Mouse (Mus musculus): Measurements from ENCODE around the gene Vmn2r84.

- TF ChIP-seq GATA1 (IDR thresholded peaks at IDR 0.05; ENCODE audit: borderline replicate concordance, low read length): no peak
- no peak for TF ChIP-seq CTCF (IDR thresholded peaks at IDR 0.05; ENCODE audit: low read depth, low read length)
- no peak for TF ChIP-seq TAL1 (conservative IDR thresholded peaks at IDR 0.05; ENCODE audit: low read depth, low read length)
Measured at GRCm38 (mm10) chr10:130330711-130331110, 63.4 kb downstream of the Vmn2r84 start.

Measured in G1E (cell line).